ENCODE assay signal across 10 mouse cellular contexts in the genomic region with DNA sequence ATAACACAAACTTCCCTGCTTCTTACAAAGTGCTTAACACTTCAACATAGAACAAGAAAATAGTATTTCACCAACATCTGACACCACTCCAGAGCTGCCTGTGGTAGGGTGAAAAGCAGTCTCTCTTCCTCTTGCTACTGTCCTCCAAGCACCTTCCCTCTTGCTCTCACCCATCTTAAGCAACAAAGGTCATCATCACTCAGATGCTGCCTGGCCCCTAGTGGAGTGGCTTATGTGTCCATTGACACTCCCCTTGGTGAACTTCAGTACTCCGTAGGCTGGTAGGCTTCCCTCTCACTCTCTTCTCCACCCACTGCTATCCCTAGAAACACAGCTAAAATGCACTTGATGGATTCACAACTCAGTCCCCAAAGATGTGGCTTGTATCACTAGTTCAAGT. TPM values are rescaled to one million over a fixed set of nuclear protein-coding genes. Genes with fewer than 3 reads are reported as not detected.
DNase-seq lines count a peak whose midpoint lies in the region; ATAC-seq lines count a peak whose summit lies in the region.
"Had no signal": no experiment of that assay in that cellular context is flagged by ENCODE, and none has a peak within 500 bp of the region (broad histone marks: within the 10 kb centered on the region; RNA-seq: fewer than 3 reads in every experiment).

No protein-coding gene starts in this region.

- peaks cover 5% of the 10 kb centered on the region; the same call in 1 of the 2 replicates for H3K27me3 ChIP-seq in forebrain, embryonic 13.5 days
- H3K27me3 ChIP-seq in forebrain, embryonic 10.5 days (ENCODE audit: poor library complexity, severe bottlenecking) = peaks cover 10% of the 10 kb centered on the region
- H3K27me3 ChIP-seq in limb, embryonic 12.5 days = peaks cover 10% of the 10 kb centered on the region
- peaks cover 9% of the 10 kb centered on the region for H3K27me3 ChIP-seq in limb, embryonic 10.5 days (ENCODE audit: low read depth, poor library complexity, severe bottlenecking)
- no peaks in the 10 kb centered on the region for H3K27me3 ChIP-seq in forebrain, embryonic 16.5 days (replicated peaks; ENCODE audit: control insufficient read depth, insufficient read depth, low read length)
- H3K27me3 ChIP-seq in midbrain, embryonic 15.5 days (replicated peaks) = no peaks in the 10 kb centered on the region

- H3K4me1 ChIP-seq in forebrain, embryonic 13.5 days = peaks cover 29% of the 10 kb centered on the region
- H3K4me1 ChIP-seq in forebrain, embryonic 10.5 days = peaks cover 29% of the 10 kb centered on the region
- peaks cover 18% of the 10 kb centered on the region for H3K4me1 ChIP-seq in limb, embryonic 12.5 days (replicated peaks)
- peaks cover 22% of the 10 kb centered on the region for H3K4me1 ChIP-seq in limb, embryonic 10.5 days
- H3K4me1 ChIP-seq in forebrain, embryonic 16.5 days (replicated peaks; ENCODE audit: control insufficient read depth, insufficient read depth, low read length) = peaks cover 26% of the 10 kb centered on the region
- H3K4me1 ChIP-seq in midbrain, embryonic 15.5 days = peaks cover 59% of the 10 kb centered on the region

- peak overlapping the region; percentile 32 for H3K4me2 ChIP-seq in forebrain, embryonic 13.5 days
- H3K4me2 ChIP-seq in limb, embryonic 12.5 days = peak overlapping the region; percentile 76; the same call in 1 of the 2 replicates
- peak overlapping the region; percentile 13; the same call in 1 of the 2 replicates for H3K4me2 ChIP-seq in forebrain, embryonic 16.5 days (ENCODE audit: low read length)
- H3K4me2 ChIP-seq in midbrain, embryonic 15.5 days = peak overlapping the region; percentile 8

- 88% methylated on average over 1 of the region's 1 CpGs for WGBS in forebrain, embryonic 13.5 days
- WGBS in forebrain, embryonic 10.5 days = 85% methylated on average over 1 of the region's 1 CpGs
- 85% methylated on average over 1 of the region's 1 CpGs for WGBS in limb, embryonic 12.5 days
- WGBS in limb, embryonic 10.5 days = 76% methylated on average over 1 of the region's 1 CpGs
- 78% methylated on average over 1 of the region's 1 CpGs for WGBS in forebrain, embryonic 16.5 days
- WGBS in midbrain, embryonic 15.5 days = 80% methylated on average over 1 of the region's 1 CpGs

- no peak for ATAC-seq in forebrain, embryonic 13.5 days
- ATAC-seq in limb, embryonic 12.5 days (ENCODE audit: insufficient number of reproducible peaks, insufficient read depth, low FRiP score, low TSS enrichment, low read depth) = no peak
- no peak for ATAC-seq in forebrain, embryonic 16.5 days
- ATAC-seq in midbrain, embryonic 15.5 days (replicated peaks) = no peak

- no peak overlapping the region for H3K9ac ChIP-seq in forebrain, embryonic 13.5 days
- no peak overlapping the region for H3K9ac ChIP-seq in limb, embryonic 12.5 days (replicated peaks)
- H3K9ac ChIP-seq in forebrain, embryonic 16.5 days (replicated peaks; ENCODE audit: low read depth, low read length) = no peak overlapping the region
- H3K9ac ChIP-seq in midbrain, embryonic 15.5 days = no peak overlapping the region

- no peak overlapping the region for H3K27ac ChIP-seq in forebrain, embryonic 13.5 days
- H3K27ac ChIP-seq in forebrain, embryonic 10.5 days = no peak overlapping the region
- H3K27ac ChIP-seq in limb, embryonic 12.5 days = no peak overlapping the region
- no peak overlapping the region for H3K27ac ChIP-seq in limb, embryonic 10.5 days
- H3K27ac ChIP-seq in forebrain, embryonic 16.5 days (ENCODE audit: low read length) = no peak overlapping the region
- no peak overlapping the region for H3K27ac ChIP-seq in midbrain, embryonic 15.5 days

- peaks cover 6% of the 10 kb centered on the region for H3K36me3 ChIP-seq in forebrain, embryonic 13.5 days (ENCODE audit: poor library complexity, severe bottlenecking)
- H3K36me3 ChIP-seq in forebrain, embryonic 10.5 days (replicated peaks) = peaks cover 37% of the 10 kb centered on the region
- peaks cover 16% of the 10 kb centered on the region; the same call in 1 of the 2 replicates for H3K36me3 ChIP-seq in limb, embryonic 12.5 days
- peaks cover 35% of the 10 kb centered on the region for H3K36me3 ChIP-seq in limb, embryonic 10.5 days
- no peaks in the 10 kb centered on the region for H3K36me3 ChIP-seq in forebrain, embryonic 16.5 days (ENCODE audit: control insufficient read depth, insufficient read depth)
- H3K36me3 ChIP-seq in midbrain, embryonic 15.5 days (replicated peaks) = no peaks in the 10 kb centered on the region

- H3K9me3 ChIP-seq in forebrain, embryonic 13.5 days (replicated peaks) = no peaks in the 10 kb centered on the region
- no peaks in the 10 kb centered on the region for H3K9me3 ChIP-seq in forebrain, embryonic 10.5 days
- H3K9me3 ChIP-seq in limb, embryonic 12.5 days = no peaks in the 10 kb centered on the region
- no peaks in the 10 kb centered on the region for H3K9me3 ChIP-seq in limb, embryonic 10.5 days (replicated peaks)
- no peaks in the 10 kb centered on the region for H3K9me3 ChIP-seq in forebrain, embryonic 16.5 days (ENCODE audit: control insufficient read depth, low read length)
- H3K9me3 ChIP-seq in midbrain, embryonic 15.5 days = no peaks in the 10 kb centered on the region

- H3K4me3 ChIP-seq in forebrain, embryonic 13.5 days = peak overlapping the region; percentile 6
- no peak overlapping the region for H3K4me3 ChIP-seq in forebrain, embryonic 10.5 days
- H3K4me3 ChIP-seq in limb, embryonic 12.5 days (replicated peaks) = no peak overlapping the region
- H3K4me3 ChIP-seq in limb, embryonic 10.5 days = no peak overlapping the region
- no peak overlapping the region for H3K4me3 ChIP-seq in forebrain, embryonic 16.5 days (replicated peaks; ENCODE audit: low read length)
- H3K4me3 ChIP-seq in midbrain, embryonic 15.5 days = no peak overlapping the region

- DNase-seq in forebrain, embryonic 10.5 days (ENCODE audit: extremely low spot score, low spot score) = no peak
- no peak for DNase-seq in limb, embryonic 10.5 days (ENCODE audit: low spot score)
- no peak for DNase-seq in Muller cell, postnatal 12 days (ENCODE audit: inconsistent ontology term)
- DNase-seq in cerebellum, adult 18-20 months = no peak
- DNase-seq: embryo, embryonic 11 days; gastrocnemius, postnatal 14 days had no signal

RNA-seq across cellular contexts. Expression of gene Crebbp, which starts 3.5 kb away (rescaled TPM):
- polyA plus RNA-seq in forebrain, embryonic 13.5 days (2015; fragmentation: Nextera tagmentation; extraction: Ambion mirVana) = 44.4 and 47.0 TPM in 2 replicates
- polyA plus RNA-seq in forebrain, embryonic 10.5 days (2016; fragmentation: Nextera tagmentation; extraction: Ambion mirVana) = 28.6 and 29.4 TPM in 2 replicates
- 42.9 and 44.1 TPM in 2 replicates for polyA plus RNA-seq in limb, embryonic 12.5 days (2016; fragmentation: Nextera tagmentation; extraction: Ambion mirVana)
- polyA plus RNA-seq in limb, embryonic 10.5 days (2016; fragmentation: Nextera tagmentation; extraction: Ambion mirVana) = 31.1 and 36.9 TPM in 2 replicates
- 47.4 and 49.0 TPM in 2 replicates for polyA plus RNA-seq in forebrain, embryonic 16.5 days (2015; fragmentation: Nextera tagmentation; extraction: Ambion mirVana)
- 40.9 and 41.4 TPM in 2 replicates for polyA plus RNA-seq in midbrain, embryonic 15.5 days (2015; fragmentation: Nextera tagmentation; extraction: Ambion mirVana)

Comparison
In these comparisons a context has a peak if more than half of its experiments do, and no peak if none do; other contexts are left out.
1. H3K4me2 ChIP-seq: peak in every context shown above with its lines; median percentile 76 in limb, embryonic 12.5 days; 32 in forebrain, embryonic 13.5 days; 13 in forebrain, embryonic 16.5 days; 8 in midbrain, embryonic 15.5 days.